Mouse (Mus musculus): ENCODE results near the gene Gfi1. TPM values are rescaled to one million over a fixed set of nuclear protein-coding genes. Genes with fewer than 3 reads are reported as not detected.

The Gfi1 gene
- total RNA-seq, 2 experiments from 2014 or later = not detected

GRCm38 (mm10) chr5:107722661-107723532 is 2.9 kb downstream of the Gfi1 start:
- DNase-seq (ENCODE audit: low spot score in 2 of 2) = peak in 1 of 2 experiments; percentile 28

- DNase-seq (ENCODE audit: low spot score in 2 of 2) = no peak
These were observed 4.2 kb downstream of the Gfi1 start for GRCm38 (mm10) chr5:107721638-107722011.

- no peak for DNase-seq (ENCODE audit: low spot score in 2 of 2)
These were observed 4.7 kb downstream of the Gfi1 start for GRCm38 (mm10) chr5:107720991-107721637.

GRCm38 (mm10) chr5:107720511-107720910 is 5.3 kb downstream of the Gfi1 start:
- DNase-seq (ENCODE audit: low spot score in 2 of 2) = no peak

GRCm38 (mm10) chr5:107719786-107720185 is 6.0 kb downstream of the Gfi1 start:
- DNase-seq (ENCODE audit: low spot score in 2 of 2) = no peak

GRCm38 (mm10) chr5:107719209-107719608 is 6.6 kb downstream of the Gfi1 start:
- DNase-seq (ENCODE audit: low spot score in 2 of 2) = no peak

- DNase-seq (ENCODE audit: low spot score in 2 of 2) = no peak
These were observed 7.9 kb downstream of the Gfi1 start for GRCm38 (mm10) chr5:107717871-107718361.

GRCm38 (mm10) chr5:107711689-107712088 is 14.1 kb downstream of the Gfi1 start:
- DNase-seq (ENCODE audit: low spot score in 2 of 2) = no peak

- no peak for DNase-seq (ENCODE audit: low spot score in 2 of 2)
These were observed 17.6 kb downstream of the Gfi1 start for GRCm38 (mm10) chr5:107708124-107708797.

- no peak for DNase-seq (ENCODE audit: low spot score in 2 of 2)
These were observed 19.6 kb downstream of the Gfi1 start for GRCm38 (mm10) chr5:107706262-107706661.

GRCm38 (mm10) chr5:107705756-107706155 is 20.1 kb downstream of the Gfi1 start:
- DNase-seq (ENCODE audit: low spot score in 2 of 2) = no peak

GRCm38 (mm10) chr5:107703207-107703763 is 22.6 kb downstream of the Gfi1 start:
- no peak for DNase-seq (ENCODE audit: low spot score in 2 of 2)

- no peak for DNase-seq (ENCODE audit: low spot score in 2 of 2)
These were observed 24.2 kb downstream of the Gfi1 start for GRCm38 (mm10) chr5:107701658-107702057.

- no peak for DNase-seq (ENCODE audit: low spot score in 2 of 2)
These were observed 25.0 kb downstream of the Gfi1 start for GRCm38 (mm10) chr5:107700873-107701272.

GRCm38 (mm10) chr5:107698888-107699287 is 26.9 kb downstream of the Gfi1 start:
- no peak for DNase-seq (ENCODE audit: low spot score in 2 of 2)

- DNase-seq (ENCODE audit: low spot score in 2 of 2) = no peak
These were observed 30.8 kb downstream of the Gfi1 start for GRCm38 (mm10) chr5:107695019-107695418.

- no peak for DNase-seq (ENCODE audit: low spot score in 2 of 2)
These were observed 37.4 kb downstream of the Gfi1 start for GRCm38 (mm10) chr5:107688499-107688866.

GRCm38 (mm10) chr5:107687592-107688498 is 38.0 kb downstream of the Gfi1 start:
- peak; percentile 63 to 69 for DNase-seq (ENCODE audit: low spot score in 2 of 2)

- DNase-seq (ENCODE audit: low spot score in 2 of 2) = no peak
These were observed 38.7 kb downstream of the Gfi1 start for GRCm38 (mm10) chr5:107687161-107687560.

- DNase-seq (ENCODE audit: low spot score in 2 of 2) = no peak
These were observed 41.5 kb downstream of the Gfi1 start for GRCm38 (mm10) chr5:107684380-107684779.
